Mouse (Mus musculus): Measurements from ENCODE around the gene Kdelc1. TPM values are rescaled to one million over a fixed set of nuclear protein-coding genes. Genes with fewer than 3 reads are reported as not detected.

Kdelc1 gene
- 8.7 and 35.2 TPM in 2 replicates for polyA plus RNA-seq (2012; rRNA removed; ENCODE audit: low replicate concordance)

GRCm38 (mm10) chr1:44118239-44119054, at the start of gene Kdelc1, which contains the start of gene Bivm:
Gene Kdelc1, minus strand, starts transcription at chr1:44118808.
Gene Bivm, plus strand, starts transcription at chr1:44118957.

GRCm38 (mm10) chr1:44147563-44148381, 29.2 kb upstream of the Kdelc1 start, which contains the start of gene Ercc5:
Gene Ercc5, plus strand, starts transcription at chr1:44147744.

GRCm38 (mm10) chr1:44102259-44102717, 16.3 kb downstream of the Kdelc1 start, which contains the start of gene Tex30:
Gene Tex30, minus strand, starts transcription at chr1:44102441.

GRCm38 (mm10) chr1:44061836-44062235, 56.8 kb downstream of the Kdelc1 start, which contains the start of gene Gm8251:
Gene Gm8251, minus strand, starts transcription at chr1:44061936.

Other genes with a start within 250 kb of the Kdelc1 start
- gene Tpp2, start 185.2 kb downstream of the Kdelc1 start, polyA plus RNA-seq (2012; rRNA removed; ENCODE audit: low replicate concordance) = 8.6 and 11.9 TPM in 2 replicates
- not detected in 2 replicates for gene Mettl21c, start 98.8 kb downstream of the Kdelc1 start, polyA plus RNA-seq (2012; rRNA removed; ENCODE audit: low replicate concordance)
- gene Gm8251, start 56.9 kb downstream of the Kdelc1 start, polyA plus RNA-seq (2012; rRNA removed; ENCODE audit: low replicate concordance) = 0.03 TPM in 1 of 2 replicates, not detected in the other
- 3.9 and 6.8 TPM in 2 replicates for gene Tex30, start 16.4 kb downstream of the Kdelc1 start, polyA plus RNA-seq (2012; rRNA removed; ENCODE audit: low replicate concordance)
- gene Bivm, start 149 bp upstream of the Kdelc1 start, polyA plus RNA-seq (2012; rRNA removed; ENCODE audit: low replicate concordance) = 5.7 and 7.4 TPM in 2 replicates
- gene Ercc5, start 28.9 kb upstream of the Kdelc1 start, polyA plus RNA-seq (2012; rRNA removed; ENCODE audit: low replicate concordance) = 5.0 and 8.2 TPM in 2 replicates
- gene Mettl21e, start 100.2 kb upstream of the Kdelc1 start, polyA plus RNA-seq (2012; rRNA removed; ENCODE audit: low replicate concordance) = not detected in 2 replicates